Mouse (Mus musculus): ENCODE data around the gene Myl12a. TPM values are rescaled to one million over a fixed set of nuclear protein-coding genes. Genes with fewer than 3 reads are reported as not detected.

The Myl12a gene
- polyA plus RNA-seq, 3 experiments from 2014 or later = 630 to 948 (median 795) TPM

DNA sequence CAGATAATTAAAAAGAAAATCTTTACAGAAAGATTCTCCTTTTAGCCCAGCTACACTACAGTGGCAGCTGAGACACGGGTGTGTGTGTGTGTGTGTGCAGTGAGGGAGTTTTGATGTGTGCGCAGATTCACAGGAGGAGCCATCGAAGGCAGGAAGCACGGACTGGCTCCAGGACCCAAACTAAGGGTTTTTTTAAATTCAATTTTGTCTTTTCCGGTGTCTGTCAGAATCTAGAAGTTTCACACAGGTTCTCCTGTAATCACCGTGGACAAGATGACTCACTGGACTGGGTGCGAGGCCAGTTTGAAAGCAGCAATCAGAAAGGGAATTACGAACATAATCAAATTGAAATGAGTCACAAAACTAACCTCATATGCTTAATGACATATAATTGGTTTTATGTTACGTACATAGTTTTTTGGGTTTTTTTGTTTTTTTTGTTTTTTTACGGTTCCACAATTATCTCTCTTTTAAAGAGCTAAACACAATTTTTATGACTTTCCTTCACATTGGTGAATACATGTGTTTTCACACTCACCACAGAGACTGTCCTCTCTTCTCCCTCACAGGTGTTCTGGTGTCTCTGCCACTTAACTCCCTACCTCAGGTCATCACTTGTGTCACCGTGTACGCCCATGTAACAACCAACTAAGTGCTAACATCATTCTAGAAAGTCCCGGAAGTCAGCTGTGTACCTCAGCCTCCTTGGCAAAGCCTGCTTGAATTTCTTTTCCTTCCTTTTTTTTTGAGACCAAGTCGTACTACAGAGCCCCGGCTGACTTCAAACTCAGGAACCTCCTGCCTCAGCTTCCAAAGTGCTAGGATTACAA lies 15.6 kb downstream of the Myl12a start:
- ATAC-seq = peak; percentile 64

DNA sequence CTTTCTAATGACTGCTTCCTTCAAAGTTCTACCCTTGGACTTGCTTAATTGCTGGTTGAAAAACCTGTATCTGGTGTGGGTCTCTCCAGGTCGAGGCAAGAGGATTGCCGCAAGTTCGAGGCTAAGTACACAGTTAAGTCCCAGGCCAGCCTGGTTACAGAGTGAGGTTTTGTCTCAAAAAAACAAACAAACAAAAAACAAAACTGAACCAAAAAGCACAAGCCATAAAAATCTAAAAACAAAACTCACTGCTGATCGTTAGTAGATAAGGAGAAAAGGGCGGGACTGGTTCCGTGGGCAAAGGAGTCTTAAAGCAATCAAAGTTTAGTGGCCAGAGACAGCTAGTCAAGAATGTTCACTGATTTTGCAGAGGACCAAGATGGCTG lies 16.3 kb downstream of the Myl12a start:
- ATAC-seq = peak; percentile 2

DNA sequence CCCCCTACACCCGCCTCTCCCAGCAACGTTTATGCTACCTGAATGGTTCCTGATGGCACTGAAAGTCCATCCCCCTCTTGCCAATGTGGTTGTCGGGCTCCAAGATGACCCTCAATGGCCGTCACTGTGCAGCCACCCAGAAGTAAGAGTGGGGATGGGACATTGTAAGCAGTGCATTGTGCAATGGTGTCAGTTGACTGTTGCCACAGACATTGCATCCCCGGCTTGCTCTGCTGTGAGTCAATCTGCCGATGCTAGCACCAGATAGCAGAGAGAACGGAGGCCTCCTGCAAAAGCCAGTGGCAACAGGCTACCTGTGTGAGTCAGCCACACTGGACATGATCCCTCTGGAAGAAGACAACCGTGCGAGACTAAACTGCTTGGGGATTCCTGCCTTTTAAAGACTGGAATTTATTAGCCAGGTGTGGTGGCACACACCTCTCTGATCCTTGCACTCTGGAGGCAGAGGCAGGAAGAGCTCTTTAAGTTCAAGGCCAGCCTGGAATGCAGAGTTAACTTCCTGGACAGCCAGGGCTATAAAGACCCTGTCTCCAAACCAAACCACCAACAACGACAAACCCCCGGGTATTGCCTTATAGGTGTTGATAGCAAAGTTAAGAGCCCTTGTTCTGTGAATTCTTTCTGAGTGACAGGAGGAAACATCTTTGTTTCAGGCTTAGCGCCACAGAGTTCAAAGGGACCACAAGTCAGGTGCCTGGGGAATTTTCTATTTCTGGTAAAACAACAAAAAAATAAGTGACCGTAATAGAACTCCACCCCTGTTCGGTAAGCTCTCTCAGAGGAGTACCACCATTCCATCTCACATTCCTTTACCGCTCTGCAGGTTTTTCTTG lies 16.9 kb downstream of the Myl12a start:
- peak; percentile 26 for ATAC-seq

DNA sequence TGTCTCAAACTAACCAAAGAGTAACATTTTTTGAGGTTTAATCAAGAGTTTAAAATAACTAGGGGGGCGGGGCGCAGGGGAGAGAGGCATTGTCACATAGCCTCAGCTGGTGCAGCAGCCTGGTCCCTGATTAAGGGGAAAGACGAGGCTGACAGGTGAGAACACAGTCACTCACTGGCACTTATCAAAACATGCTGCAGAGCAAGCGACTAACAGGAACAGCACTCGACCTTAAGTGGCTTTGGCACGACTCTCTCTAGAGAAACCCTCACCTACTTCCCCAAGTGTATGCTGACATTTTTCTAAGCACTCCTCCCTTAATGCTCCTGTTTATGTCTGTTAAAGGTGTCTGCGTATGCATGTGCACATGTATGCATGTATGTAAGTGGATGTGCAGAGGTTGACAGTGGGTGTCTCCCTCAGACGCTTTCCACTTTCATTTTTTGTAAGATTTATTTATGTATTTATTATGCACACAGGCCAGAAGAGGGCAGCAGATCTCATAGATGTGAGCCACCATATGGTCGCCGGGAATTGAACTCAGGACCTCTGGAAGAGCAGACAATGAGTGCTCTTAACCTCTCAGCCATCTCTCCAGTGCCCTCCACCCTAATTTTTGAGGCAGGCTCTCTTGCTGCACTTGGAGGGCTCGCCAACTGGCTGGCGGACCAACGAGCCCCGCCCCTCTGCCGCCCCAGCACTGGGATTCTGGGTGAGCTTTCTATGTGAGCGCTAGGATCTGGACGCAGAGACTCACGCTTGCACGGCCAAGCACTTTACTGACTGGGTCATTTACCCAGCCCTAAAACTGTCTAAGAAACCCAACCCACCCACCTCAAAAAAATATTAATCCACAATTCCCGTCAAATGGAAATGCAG lies 23.1 kb downstream of the Myl12a start:
- ATAC-seq = peak; percentile 60

DNA sequence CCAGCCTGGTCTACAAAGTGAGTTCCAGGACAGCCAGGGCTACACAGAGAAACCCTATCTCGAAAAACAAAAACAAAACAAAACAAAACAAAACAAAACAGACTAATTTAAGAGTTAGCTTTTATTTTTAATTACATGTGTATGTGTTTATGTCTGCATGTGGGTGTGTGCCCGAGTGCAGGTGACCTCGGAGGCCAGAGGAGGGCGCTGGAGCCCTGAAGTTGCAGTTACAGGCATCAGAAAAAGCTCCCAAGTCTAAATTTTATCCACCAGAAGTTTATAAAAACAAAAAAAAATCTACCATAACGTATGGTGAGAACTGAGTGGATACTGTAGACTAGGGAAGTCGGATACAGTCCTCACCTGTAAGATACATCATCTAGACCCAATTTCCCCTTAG lies 24.9 kb downstream of the Myl12a start:
- ATAC-seq = no peak

DNA sequence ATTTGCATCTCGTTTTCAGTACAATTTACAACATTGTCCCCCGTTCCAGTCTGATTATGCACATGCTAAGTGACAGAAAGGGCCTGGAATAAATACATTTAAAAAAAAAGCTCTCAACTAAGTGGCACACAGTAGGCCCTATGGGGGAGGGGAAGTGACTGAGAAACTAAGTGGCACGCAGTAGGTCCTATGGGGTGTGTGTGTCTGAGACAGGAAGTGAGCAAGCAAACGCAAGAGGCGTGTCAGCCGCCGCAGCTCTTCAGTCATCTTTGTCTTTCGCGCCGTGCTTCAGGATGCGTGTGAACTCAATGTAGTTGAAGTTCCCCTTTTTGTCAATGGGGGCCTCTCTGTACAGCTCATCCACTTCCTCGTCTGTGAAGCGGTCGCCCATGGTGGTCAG lies 28.6 kb downstream of the Myl12a start:
- peak; percentile 51 for ATAC-seq

- peak; percentile 69 for ATAC-seq
Observed at GRCm38 (mm10) chr17:70973398-70973797, 29.3 kb downstream of the Myl12a start.

GRCm38 (mm10) chr17:70971206-70971605 lies 31.5 kb downstream of the Myl12a start:
- ATAC-seq = no peak

DNA sequence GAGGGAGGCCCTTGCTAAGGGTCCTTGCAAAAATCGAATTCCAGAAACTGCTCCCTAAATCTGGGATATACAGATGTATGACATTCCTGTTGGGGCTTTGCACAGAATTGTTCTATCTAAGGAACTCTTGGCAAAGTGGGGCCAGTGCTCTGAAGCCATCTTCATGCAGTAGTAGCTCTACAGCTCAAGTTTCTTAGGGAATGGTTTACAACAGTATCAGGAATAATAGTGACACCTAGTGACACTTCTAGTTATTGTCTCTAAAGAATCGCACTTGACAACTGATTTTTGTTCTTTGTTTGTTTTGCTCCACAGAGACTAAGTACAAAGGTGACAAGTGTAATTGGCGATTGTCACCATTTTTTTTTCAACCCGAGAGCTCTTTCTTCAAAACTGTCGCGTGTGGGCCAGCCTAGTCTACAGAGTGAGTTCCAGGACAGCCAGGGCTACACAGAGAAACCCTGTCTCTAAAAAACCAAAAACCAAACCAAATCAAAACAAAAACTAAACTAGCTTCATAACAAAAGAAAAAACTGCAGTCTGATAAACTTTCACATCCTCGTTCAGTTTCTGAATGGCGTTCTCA lies 34.0 kb downstream of the Myl12a start:
- peak; percentile 59 for ATAC-seq

- no peak for ATAC-seq
Observed at GRCm38 (mm10) chr17:70967646-70968045, 35.0 kb downstream of the Myl12a start.

DNA sequence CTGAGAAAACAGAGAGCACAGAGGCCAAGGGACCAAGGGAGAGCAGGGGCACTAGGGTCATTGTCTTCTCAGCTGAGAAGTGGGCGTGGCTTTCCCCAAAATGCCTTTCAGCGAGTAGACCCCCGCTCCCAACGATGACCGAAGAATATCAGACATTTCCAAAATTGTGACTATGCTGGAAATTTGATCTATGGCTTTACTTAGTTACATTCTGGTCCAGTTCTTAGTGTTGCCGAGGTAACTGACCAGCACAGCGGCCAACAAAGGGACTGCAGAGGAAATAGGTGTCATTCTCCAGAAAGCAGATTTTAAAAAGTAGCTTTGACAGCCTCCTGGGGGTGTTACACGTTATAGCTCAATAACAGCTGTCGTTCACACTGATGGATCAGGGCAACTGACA lies 35.5 kb downstream of the Myl12a start:
- no peak for ATAC-seq

DNA sequence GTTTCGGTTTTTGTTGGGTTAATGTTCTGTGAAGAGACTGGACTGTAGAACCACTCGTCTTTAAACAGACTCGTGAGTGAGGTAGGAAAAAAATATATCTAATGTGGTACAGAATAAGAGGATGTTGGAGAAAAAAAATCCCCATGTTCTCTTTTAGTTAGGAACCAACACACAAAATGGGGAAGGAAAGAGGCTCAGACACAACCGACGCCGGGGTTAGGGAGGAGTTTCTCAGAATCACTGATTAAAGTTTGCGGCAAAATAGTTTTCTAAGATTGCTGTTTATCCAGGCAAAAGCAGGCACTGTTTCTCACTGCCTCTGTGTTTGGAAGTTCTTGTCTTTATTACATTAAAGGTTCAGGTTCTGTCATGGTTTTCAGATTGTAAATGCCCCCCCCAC lies 36.6 kb downstream of the Myl12a start:
- ATAC-seq = no peak

GRCm38 (mm10) chr17:70965281-70965680 lies 37.4 kb downstream of the Myl12a start:
- no peak for ATAC-seq

DNA sequence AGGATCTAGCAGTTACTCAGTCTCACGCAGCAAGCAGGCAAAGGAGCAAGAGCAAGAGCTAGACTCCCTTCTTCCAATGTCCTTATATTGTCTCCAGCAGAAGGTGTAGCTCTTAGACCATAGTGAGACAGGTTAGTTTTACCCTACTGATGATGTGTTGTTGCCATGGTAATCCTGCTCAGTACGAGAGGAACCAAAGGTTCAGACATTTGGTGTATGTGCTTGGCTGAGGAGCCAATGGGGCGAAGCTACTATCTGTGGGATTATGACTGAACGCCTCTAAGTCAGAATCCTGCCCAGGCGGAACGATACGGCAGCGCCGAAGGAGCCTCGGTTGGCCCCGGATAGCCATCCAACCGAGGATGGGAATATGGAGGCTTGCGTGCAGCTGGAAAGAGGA lies 39.1 kb downstream of the Myl12a start:
- peak; percentile 100 for ATAC-seq

DNA sequence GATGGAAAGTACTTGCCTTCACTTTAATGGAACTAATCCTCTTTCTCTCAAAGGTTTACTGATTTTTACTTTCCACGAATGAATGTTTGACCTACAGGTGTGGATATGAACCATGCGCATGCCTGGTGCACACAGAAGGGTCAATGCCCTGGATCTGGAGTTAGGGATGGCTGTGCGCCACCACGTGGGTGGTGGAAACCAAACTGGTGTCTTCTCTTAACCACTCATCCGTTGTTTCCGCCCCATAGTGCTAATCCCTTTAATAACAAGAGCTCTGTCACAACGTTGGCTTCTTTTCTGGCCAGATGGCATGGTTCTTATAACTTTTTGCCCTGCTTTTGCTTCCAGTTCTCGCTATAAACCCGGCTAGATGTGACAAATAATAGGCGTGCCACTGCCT lies 51.4 kb downstream of the Myl12a start:
- no peak for ATAC-seq

DNA sequence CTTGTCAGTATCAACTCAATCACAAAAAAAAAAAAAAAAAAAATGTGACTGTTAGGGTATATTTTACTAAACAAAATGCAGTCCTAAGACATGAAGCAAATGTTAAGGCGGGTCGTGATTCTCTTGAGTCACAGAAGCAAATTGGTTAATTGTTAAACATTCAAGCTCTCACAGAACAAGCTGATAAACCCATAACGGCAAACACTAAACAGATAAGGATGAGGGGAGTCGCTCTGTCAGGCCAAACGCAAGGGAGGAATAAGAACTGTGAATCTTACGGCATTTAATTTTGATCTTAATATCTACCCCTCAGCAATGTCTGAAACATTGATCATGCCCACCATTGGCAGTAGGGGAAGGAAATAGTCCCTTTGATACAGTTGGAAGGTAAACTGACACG lies 53.5 kb downstream of the Myl12a start:
- ATAC-seq = no peak

- no peak for ATAC-seq
Observed at GRCm38 (mm10) chr17:70948721-70949120, 54.0 kb downstream of the Myl12a start.

GRCm38 (mm10) chr17:70943779-70944178 lies 58.9 kb downstream of the Myl12a start:
- ATAC-seq = no peak
